Mouse (Mus musculus) midbrain, embryonic 10.5 days (tissue): ENCODE measurements at regions not wholly inside any gene's neighbourhood (a gene's known extent, or its start where the extent isn't known, plus 50 kb on each side); places are given as distances from the start of the nearest gene placed in this dataset.

Experiments
- DNase-seq: peaks from one replicate; pipeline ENCODE4 v3.0.0-alpha.2; 2017; ENCODE audit warnings: low spot score
- H3K27ac ChIP-seq: fragments of 300-500 bp; sonication (generic); replicated peaks from 2 replicates; pipeline ENCODE4 v1.5.1; 2016; ENCODE audit warnings: mild to moderate bottlenecking
- H3K27me3 ChIP-seq: fragments of 300-500 bp; sonication (generic); 2 replicates; pipeline ENCODE4 v1.6.1; 2016; ENCODE audit warnings: low read depth, mild to moderate bottlenecking; ENCODE audit not compliant: poor library complexity, severe bottlenecking
- H3K36me3 ChIP-seq: fragments of 300-500 bp; sonication (generic); 2 replicates; pipeline ENCODE4 v1.6.1; 2016; ENCODE audit warnings: mild to moderate bottlenecking, moderate library complexity
- H3K4me1 ChIP-seq: fragments of 300-500 bp; sonication (generic); 2 replicates; pipeline ENCODE4 v1.6.1; 2016
- H3K4me3 ChIP-seq: fragments of 300-500 bp; sonication (generic); 2 replicates; pipeline ENCODE4 v1.5.1; 2016; ENCODE audit warnings: mild to moderate bottlenecking, moderate library complexity
- H3K9me3 ChIP-seq: fragments of 300-500 bp; sonication (generic); replicated peaks from 2 replicates; pipeline ENCODE4 v1.6.1; 2016; ENCODE audit warnings: mild to moderate bottlenecking
- WGBS: fragments of 180-500 bp; shearing (Covaris S2); methylation state at CpG from one replicate; pipeline ENCODE4 v1.1.7; 2016; 5-methylcytosine and 5-hydroxymethylcytosine counted together

DNA sequence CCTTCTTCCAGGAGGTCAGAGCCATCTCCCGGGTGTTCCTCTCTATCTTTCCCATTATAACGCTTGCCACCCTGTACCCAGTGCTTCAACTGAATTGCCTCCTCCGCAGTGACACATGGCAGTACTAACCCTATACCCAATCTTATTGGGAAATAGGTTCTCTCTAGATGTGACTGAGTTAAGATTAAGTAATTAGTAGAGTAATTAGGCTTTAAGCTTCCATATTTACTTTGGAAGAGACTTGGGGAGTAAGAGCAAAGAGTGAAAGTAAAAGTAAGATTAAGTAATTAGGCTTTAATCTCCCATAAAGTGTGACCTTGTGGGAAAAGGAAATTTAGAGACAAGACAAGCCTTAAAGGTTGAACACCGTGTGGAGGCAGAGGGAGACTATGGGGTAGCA, 148.7 kb upstream of the Prok2 start:
- Histone ChIP-seq H3K4me3 (no peak overlapping the region), H3K9me3 (no peaks in the 10 kb centered on the region), H3K36me3 (no peaks in the 10 kb centered on the region), H3K27ac (no peak overlapping the region), H3K27me3 (peaks cover 11% of the 10 kb centered on the region), H3K4me1 (no peaks in the 10 kb centered on the region)
- DNase-seq: no peak
- 86% methylated on average over 4 of the region's 4 CpGs for WGBS

DNA sequence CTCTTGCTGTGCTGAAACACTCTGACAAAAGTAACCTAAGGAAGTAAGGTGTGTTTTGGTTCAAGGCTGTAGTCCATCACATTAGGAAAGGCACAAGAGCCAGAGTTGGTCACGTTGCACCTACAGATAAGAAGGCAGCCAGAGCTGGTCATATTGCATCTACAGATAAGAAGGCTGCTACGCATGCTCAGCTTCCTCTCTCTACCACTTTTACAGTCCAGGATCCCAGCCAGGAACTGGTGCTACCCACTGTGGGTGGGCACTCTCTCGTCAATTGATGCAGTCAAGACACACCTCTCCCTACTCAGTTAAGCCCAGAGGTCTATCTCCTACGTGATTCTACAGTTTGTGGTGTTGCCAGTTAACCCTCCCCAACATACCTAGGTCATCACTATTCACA, 147.8 kb upstream of the Prok2 start:
- no peak overlapping the region for H3K4me3 ChIP-seq
- no peak for DNase-seq
- no peaks in the 10 kb centered on the region for H3K36me3 ChIP-seq
- WGBS: 82% methylated on average over 4 of the region's 4 CpGs
- no peaks in the 10 kb centered on the region for H3K4me1 ChIP-seq
- no peak overlapping the region for H3K27ac ChIP-seq
- H3K9me3 ChIP-seq: no peaks in the 10 kb centered on the region
- peaks cover 4% of the 10 kb centered on the region; the same call in 1 of the 2 replicates for H3K27me3 ChIP-seq

DNA sequence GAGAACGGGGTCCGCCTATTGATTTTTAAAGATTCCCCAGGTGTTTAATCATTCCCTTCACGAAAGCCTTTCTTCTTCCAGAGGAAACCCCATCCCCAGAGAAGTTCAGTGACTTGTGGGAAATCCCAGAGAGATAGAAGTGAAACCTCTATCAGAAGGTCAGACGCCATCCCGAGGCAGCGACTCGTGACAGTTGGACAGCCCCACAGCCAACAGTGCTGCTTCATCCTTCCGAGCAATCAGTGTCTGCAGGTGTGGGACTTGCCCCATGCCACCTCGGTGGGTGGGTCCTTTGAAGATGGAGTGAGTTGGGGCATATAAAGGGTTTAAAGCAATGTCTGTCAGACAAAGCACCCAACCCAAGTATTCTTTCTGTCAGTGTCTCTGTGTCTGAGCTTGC, 139.9 kb upstream of the Prok2 start:
- no peak for DNase-seq
- H3K27ac ChIP-seq: no peak overlapping the region

DNA sequence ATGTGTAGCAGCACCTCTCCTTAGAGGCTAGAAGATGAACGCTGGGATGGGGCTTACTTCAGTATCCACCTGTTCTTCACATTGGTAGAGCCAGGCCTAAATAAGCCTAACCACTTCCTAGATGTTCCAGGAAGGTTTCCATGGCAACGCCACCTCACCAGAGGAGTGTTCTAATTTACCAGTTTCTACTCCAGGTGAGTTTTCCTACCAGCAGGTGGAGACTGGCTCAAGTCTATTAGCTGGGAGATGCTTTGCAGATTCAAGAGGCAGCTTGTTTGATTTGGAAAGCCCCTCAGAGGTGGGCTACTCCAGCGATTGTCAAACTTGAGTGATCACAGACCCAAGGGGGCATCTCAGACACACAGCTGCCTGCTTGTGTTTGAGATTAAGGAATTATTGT, 138.8 kb upstream of the Prok2 start:
- Histone ChIP-seq H3K27me3 (peaks cover 69% of the 10 kb centered on the region), H3K4me1 (peaks cover 31% of the 10 kb centered on the region), H3K36me3 (no peaks in the 10 kb centered on the region), H3K4me3 (no peak overlapping the region), H3K9me3 (no peaks in the 10 kb centered on the region), H3K27ac (no peak overlapping the region)
- WGBS: 53% methylated on average over 3 of the region's 3 CpGs
- peak; percentile 22 for DNase-seq

More for the DNA sequence above, 139.9 kb upstream of the Prok2 start:
- H3K4me1 ChIP-seq: peaks cover 31% of the 10 kb centered on the region
- H3K36me3 ChIP-seq: no peaks in the 10 kb centered on the region
- H3K9me3 ChIP-seq: no peaks in the 10 kb centered on the region
- H3K27me3 ChIP-seq: peaks cover 58% of the 10 kb centered on the region
- WGBS: 65% methylated on average over 9 of the region's 9 CpGs
- no peak overlapping the region for H3K4me3 ChIP-seq

DNA sequence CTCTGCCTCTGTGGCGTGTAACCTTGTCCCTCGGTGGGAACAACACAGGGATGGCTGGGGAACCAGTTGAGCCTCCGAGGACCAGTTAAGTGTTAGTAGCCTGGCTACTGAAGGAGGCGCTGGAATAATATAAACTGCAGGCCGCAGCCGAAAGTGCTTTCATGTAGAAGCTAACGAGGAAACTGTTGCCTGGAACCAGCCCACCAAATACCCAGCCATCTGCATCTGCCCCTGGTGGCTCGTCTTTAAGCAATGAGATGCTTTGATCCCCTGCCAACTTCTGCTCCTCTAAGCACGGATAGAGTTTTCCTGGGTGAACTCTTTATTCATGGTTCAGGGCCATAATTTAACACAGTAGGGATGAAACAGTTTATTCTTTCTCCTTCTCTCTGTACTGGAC, 137.2 kb upstream of the Prok2 start:
- Histone ChIP-seq H3K27ac (no peak overlapping the region; the same call in 1 of the 2 replicates), H3K4me1 (peaks cover 31% of the 10 kb centered on the region), H3K27me3 (peaks cover 69% of the 10 kb centered on the region), H3K36me3 (no peaks in the 10 kb centered on the region), H3K9me3 (no peaks in the 10 kb centered on the region), H3K4me3 (no peak overlapping the region)
- 63% methylated on average over 9 of the region's 9 CpGs for WGBS
- no peak for DNase-seq

DNA sequence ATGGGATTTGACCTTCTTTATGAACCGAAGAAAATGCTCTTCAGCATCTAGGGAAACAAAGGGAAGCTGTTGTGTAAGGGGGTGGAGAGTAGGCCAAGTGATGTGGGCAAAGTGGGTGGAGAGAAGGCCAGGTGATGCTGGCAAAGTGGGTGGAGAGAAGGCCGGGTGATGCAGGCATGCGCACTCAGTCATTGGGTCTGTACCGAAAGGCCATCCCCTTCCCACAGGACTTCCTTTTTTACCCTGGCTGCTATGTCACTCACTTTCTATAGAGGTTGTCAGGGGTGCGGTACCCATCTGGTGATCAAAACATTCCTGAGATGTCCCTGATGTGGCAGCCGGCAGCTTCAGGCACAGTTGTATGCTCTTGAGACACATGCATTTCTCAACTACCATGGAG, 131.2 kb upstream of the Prok2 start:
- H3K36me3 ChIP-seq: no peaks in the 10 kb centered on the region
- no peak for DNase-seq
- WGBS: 91% methylated on average over 6 of the region's 6 CpGs

DNA sequence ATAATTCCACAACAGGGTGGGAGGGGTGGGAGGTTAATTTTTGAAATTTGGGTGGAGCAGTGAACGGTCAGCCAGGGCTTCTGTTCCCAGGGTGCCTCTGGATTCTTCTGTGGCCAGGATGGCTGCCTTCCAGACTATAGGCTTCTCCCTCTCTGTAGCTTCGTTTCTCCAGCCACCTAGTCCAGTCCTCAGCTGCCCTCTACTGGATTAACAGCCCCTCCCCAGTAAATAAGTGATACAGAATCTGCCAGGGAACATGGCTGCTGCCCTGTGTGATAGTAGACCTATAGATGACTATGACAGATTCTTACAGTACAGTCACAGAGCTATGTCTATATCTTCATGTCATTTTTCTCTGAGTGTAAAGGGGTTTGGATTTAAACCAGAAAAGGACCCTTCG, 127.5 kb upstream of the Prok2 start:
- DNase-seq: no peak
- WGBS: 53% methylated on average over 3 of the region's 3 CpGs
- H3K27me3 ChIP-seq: no peaks in the 10 kb centered on the region; the same call in 1 of the 2 replicates

More for the DNA sequence above, 131.2 kb upstream of the Prok2 start:
- Histone ChIP-seq H3K4me1 (peaks cover 6% of the 10 kb centered on the region), H3K9me3 (no peaks in the 10 kb centered on the region), H3K27me3 (peaks cover 29% of the 10 kb centered on the region), H3K4me3 (no peak overlapping the region), H3K27ac (no peak overlapping the region)

DNA sequence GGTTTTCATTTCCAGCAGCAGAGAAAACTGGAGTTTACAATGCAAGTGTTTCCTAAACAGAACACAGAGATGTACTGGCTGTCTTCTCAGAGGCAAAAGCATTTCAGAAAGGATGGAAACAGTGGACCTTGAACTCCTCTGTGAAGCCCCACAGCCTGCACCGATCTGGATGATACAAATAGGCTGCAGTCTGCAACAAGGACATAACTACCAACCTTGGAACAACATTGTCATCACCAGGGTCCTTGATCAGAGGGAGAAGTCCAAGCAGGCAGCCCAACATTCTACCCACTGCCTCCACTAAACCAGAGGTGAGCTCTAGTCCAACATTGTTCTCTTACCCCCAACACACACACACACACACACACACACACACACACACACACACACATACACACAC, 124.5 kb upstream of the Prok2 start:
- Histone ChIP-seq H3K27ac (no peak overlapping the region), H3K9me3 (no peaks in the 10 kb centered on the region), H3K27me3 (no peaks in the 10 kb centered on the region; the same call in 1 of the 2 replicates), H3K4me1 (peaks cover 11% of the 10 kb centered on the region), H3K36me3 (no peaks in the 10 kb centered on the region), H3K4me3 (no peak overlapping the region)
- DNase-seq: no peak
- 74% methylated on average over 1 of the region's 1 CpGs for WGBS

More for the DNA sequence above, 127.5 kb upstream of the Prok2 start:
- H3K4me3 ChIP-seq: no peak overlapping the region
- H3K9me3 ChIP-seq: no peaks in the 10 kb centered on the region
- H3K36me3 ChIP-seq: no peaks in the 10 kb centered on the region
- no peak overlapping the region for H3K27ac ChIP-seq
- H3K4me1 ChIP-seq: peaks cover 6% of the 10 kb centered on the region

DNA sequence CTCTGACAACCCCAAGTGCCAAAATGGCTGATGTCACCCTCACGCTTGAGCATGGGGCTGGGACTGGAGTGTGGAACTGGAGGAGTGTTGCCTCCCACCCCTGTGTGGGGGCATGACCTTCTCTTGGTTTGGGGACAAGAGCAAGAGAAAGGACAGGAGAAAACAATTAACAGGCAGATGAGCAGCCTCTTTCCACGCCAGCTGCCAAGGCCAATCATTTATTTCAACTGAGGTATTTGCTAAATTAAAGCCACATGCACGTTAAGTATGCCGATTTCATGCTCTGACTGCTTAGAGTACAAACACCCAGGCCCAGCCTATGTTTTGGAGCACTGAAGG, 119.3 kb upstream of the Prok2 start:
- Histone ChIP-seq H3K9me3 (no peaks in the 10 kb centered on the region), H3K4me1 (peaks cover 35% of the 10 kb centered on the region), H3K27me3 (peaks cover 23% of the 10 kb centered on the region), H3K36me3 (no peaks in the 10 kb centered on the region), H3K4me3 (no peak overlapping the region), H3K27ac (peak overlapping the region; percentile 39)
- DNase-seq: peak; percentile 31
- WGBS: 42% methylated on average over 4 of the region's 4 CpGs

DNA sequence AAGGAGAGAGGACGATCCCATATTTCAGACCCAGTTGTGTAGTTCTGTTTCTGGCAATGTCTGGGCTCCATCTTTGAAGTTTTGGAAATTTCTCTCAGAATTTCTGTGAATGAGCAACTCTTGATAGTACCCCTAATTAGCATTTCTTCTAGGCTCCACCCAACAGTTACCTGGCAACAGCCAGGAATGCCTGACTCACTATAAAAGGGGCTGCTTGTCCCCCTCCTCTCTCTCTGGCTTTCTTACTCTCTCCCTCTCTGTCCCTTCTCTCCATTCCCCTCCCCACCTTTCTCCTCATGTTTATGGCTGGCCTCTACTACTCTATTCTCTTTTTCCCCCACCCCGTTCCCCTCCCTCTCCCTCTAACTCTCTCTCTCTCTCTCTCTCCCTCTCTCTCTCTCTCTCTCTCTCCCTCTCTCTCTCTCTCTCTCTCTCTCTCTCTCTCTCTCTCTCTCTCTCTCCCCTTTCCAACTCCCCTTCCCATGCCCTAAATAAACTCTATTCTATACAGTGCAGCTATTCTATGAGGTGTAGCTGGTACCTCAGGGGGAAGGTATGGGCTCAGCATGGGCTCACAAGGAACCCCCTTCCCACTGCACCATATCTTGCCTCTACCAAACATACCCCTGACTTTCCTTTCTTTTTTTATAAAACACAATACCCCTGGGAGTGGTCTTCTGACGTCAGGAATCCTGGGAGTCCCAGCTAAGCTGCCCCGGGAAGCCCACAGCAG, 118.7 kb upstream of the Prok2 start:
- 17% methylated on average over 4 of the region's 4 CpGs for WGBS
- H3K27me3 ChIP-seq: peaks cover 23% of the 10 kb centered on the region
- no peak overlapping the region; the same call in 1 of the 2 replicates for H3K4me3 ChIP-seq
- peak; percentile 37 for DNase-seq
- H3K36me3 ChIP-seq: no peaks in the 10 kb centered on the region
- no peaks in the 10 kb centered on the region for H3K9me3 ChIP-seq
- H3K4me1 ChIP-seq: peaks cover 35% of the 10 kb centered on the region
- H3K27ac ChIP-seq: peak overlapping the region; percentile 39

DNA sequence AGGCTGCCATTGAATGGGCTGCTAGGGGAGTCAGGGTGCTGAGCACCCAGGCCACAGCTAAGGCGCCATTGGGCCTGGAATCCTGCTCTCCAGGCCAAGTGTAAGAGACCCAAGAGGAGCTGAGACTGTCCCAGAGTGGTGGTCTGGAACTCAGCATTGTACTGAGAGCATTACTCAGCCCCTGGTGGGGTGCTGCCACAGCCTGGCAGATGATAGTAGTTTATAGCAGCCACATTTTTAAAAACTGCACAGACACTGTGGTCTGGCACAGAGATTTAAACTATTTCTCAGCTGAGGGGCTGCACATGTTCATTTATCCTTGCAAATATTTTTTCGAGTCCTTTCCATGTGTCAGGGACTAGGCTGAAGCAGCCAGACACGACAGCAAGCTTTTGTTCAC, 117.3 kb upstream of the Prok2 start:
- Histone ChIP-seq H3K36me3 (no peaks in the 10 kb centered on the region), H3K27ac (peak overlapping the region; percentile 39; the same call in 1 of the 2 replicates), H3K4me3 (no peak overlapping the region), H3K9me3 (no peaks in the 10 kb centered on the region), H3K27me3 (peaks cover 23% of the 10 kb centered on the region; the same call in 1 of the 2 replicates), H3K4me1 (peaks cover 35% of the 10 kb centered on the region)
- 67% methylated on average over 3 of the region's 3 CpGs for WGBS
- no peak for DNase-seq

DNA sequence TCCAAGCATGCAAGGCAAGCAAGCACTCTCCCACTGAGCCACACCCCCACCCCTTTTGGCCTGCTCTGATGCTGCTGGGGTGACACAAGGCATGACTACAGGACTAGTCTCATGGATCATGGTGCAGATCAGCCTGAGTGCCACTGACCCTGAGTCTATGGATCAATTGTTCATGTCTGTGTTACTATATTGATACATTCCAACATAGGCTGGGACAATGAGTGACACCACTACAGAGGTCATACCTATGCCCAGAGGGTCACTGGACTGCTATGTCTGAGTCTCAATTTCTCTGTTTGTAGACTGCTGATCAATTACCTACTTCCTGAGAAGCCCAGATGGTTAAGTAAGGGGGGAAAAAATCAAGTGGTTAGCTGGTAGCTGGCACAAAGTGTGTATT, 116.5 kb upstream of the Prok2 start:
- H3K27ac ChIP-seq: no peak overlapping the region
- H3K9me3 ChIP-seq: no peaks in the 10 kb centered on the region
- no peaks in the 10 kb centered on the region for H3K36me3 ChIP-seq
- no peak for DNase-seq
- H3K4me3 ChIP-seq: no peak overlapping the region
- peaks cover 35% of the 10 kb centered on the region for H3K4me1 ChIP-seq
- H3K27me3 ChIP-seq: peaks cover 23% of the 10 kb centered on the region; the same call in 1 of the 2 replicates

DNA sequence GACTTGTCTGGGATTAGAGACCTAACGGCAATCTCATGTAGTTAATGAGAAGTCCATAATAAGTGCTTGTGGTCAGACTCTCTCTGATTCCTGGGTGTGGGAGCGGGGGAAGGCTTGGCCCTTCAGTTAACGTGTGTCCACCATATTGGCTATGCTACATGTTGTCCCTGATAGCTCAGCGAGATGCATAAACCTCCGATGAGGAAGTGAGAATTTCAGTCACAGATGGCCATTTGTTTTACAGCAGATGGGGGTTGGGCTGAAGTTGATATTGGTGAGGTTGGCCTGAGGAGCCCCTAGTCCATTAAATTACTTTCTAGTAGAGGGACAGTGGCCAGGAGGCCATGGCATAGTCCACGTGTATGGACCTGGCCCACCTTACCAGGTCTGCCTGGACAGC, 114.6 kb upstream of the Prok2 start:
- H3K36me3 ChIP-seq: no peaks in the 10 kb centered on the region
- H3K27me3 ChIP-seq: peaks cover 23% of the 10 kb centered on the region; the same call in 1 of the 2 replicates
- H3K4me1 ChIP-seq: peaks cover 32% of the 10 kb centered on the region
- WGBS: 93% methylated on average over 6 of the region's 6 CpGs
- H3K9me3 ChIP-seq: no peaks in the 10 kb centered on the region
- no peak overlapping the region for H3K27ac ChIP-seq
- H3K4me3 ChIP-seq: no peak overlapping the region
- DNase-seq: no peak
